Mouse (Mus musculus) retina, embryonic 14.5 days (tissue): ENCODE measurements around the gene Zc3h10.
A peak's percentile ranks its signal among the peaks of the same experiment; 100 is the strongest.
"Not testable (repeated sequence)": the region's sequence is repeated elsewhere in the genome, so short reads cannot be mapped to it uniquely, and the experiment has no call there.

Experiments
- DNase-seq: peaks from one replicate; pipeline ENCODE4 v3.0.0-alpha.2; 2015; ENCODE audit warnings: low spot score

Gene Zc3h10

GRCm38 (mm10) chr10:128555567-128555966, 8.0 kb upstream of the Zc3h10 start:
- DNase-seq, result not testable (repeated sequence)

GRCm38 (mm10) chr10:128550144-128550823, 2.7 kb upstream of the Zc3h10 start:
- DNase-seq, result not testable (repeated sequence)

- not testable (repeated sequence) for DNase-seq
These were observed 2.1 kb upstream of the Zc3h10 start for GRCm38 (mm10) chr10:128549682-128550057.

GRCm38 (mm10) chr10:128548947-128549681, 1.5 kb upstream of the Zc3h10 start, which contains the start of gene Rpl41:
Gene Rpl41 (minus strand): TSS chr10:128549305.
- peak; percentile 96 for DNase-seq

GRCm38 (mm10) chr10:128548051-128548791, 647 bp upstream of the Zc3h10 start:
- not testable (repeated sequence) for DNase-seq

GRCm38 (mm10) chr10:128546787-128547186, 787 bp downstream of the Zc3h10 start:
- no peak for DNase-seq

- peak; percentile 86 for DNase-seq
These were observed 1.2 kb downstream of the Zc3h10 start for GRCm38 (mm10) chr10:128546361-128546760.

- DNase-seq, result no peak
These were observed 2.0 kb downstream of the Zc3h10 start for GRCm38 (mm10) chr10:128545570-128545898.

- DNase-seq, result no peak
These were observed 2.7 kb downstream of the Zc3h10 start for GRCm38 (mm10) chr10:128544674-128545569.

- DNase-seq, result no peak
These were observed 3.4 kb downstream of the Zc3h10 start for GRCm38 (mm10) chr10:128544151-128544657.

- no peak for DNase-seq
These were observed 4.5 kb downstream of the Zc3h10 start for GRCm38 (mm10) chr10:128543100-128543499.

GRCm38 (mm10) chr10:128538340-128538870, 9.2 kb downstream of the Zc3h10 start:
- DNase-seq, result no peak

- peak; percentile 95 for DNase-seq
These were observed 11.2 kb downstream of the Zc3h10 start for GRCm38 (mm10) chr10:128536266-128536940.

GRCm38 (mm10) chr10:128535624-128536265, 11.8 kb downstream of the Zc3h10 start:
- no peak for DNase-seq

- DNase-seq, result no peak
These were observed 12.4 kb downstream of the Zc3h10 start for GRCm38 (mm10) chr10:128535206-128535605.

- no peak for DNase-seq
These were observed 20.9 kb downstream of the Zc3h10 start for GRCm38 (mm10) chr10:128526366-128527356.

- peak; percentile 97 for DNase-seq
These were observed 21.8 kb downstream of the Zc3h10 start, which contains the start of gene Esyt1 for GRCm38 (mm10) chr10:128525671-128526308. Gene Esyt1 (minus strand): TSS chr10:128525871.
